Mouse (Mus musculus): Measurements from ENCODE around the gene Tmem132b.
"Not testable (repeated sequence)": the region's sequence is repeated elsewhere in the genome, so short reads cannot be mapped to it uniquely, and the experiment has no call there.

Gene Tmem132b

GRCm38 (mm10) chr5:125531634-125532033 is at the start of gene Tmem132b:
Gene Tmem132b, plus strand, starts transcription at chr5:125531774.
- DNase-seq, result no peak

- no peak for DNase-seq
Observed at GRCm38 (mm10) chr5:125482474-125482873, 49.1 kb upstream of the Tmem132b start.

- DNase-seq, result no peak
Observed at GRCm38 (mm10) chr5:125483712-125484611, 47.6 kb upstream of the Tmem132b start.

GRCm38 (mm10) chr5:125485031-125485778 is 46.4 kb upstream of the Tmem132b start:
- DNase-seq, result no peak

GRCm38 (mm10) chr5:125486088-125486487 is 45.5 kb upstream of the Tmem132b start:
- DNase-seq, result no peak

- DNase-seq, result no peak
Observed at GRCm38 (mm10) chr5:125487375-125488115, 44.0 kb upstream of the Tmem132b start.

GRCm38 (mm10) chr5:125488116-125488455 is 43.5 kb upstream of the Tmem132b start:
- DNase-seq, result no peak

- DNase-seq, result not testable (repeated sequence)
Observed at GRCm38 (mm10) chr5:125488953-125489352, 42.6 kb upstream of the Tmem132b start.

- DNase-seq, result no peak
Observed at GRCm38 (mm10) chr5:125491107-125491506, 40.5 kb upstream of the Tmem132b start.

GRCm38 (mm10) chr5:125492379-125493092 is 39.0 kb upstream of the Tmem132b start:
- DNase-seq, result no peak

GRCm38 (mm10) chr5:125493093-125493423 is 38.5 kb upstream of the Tmem132b start:
- no peak for DNase-seq

GRCm38 (mm10) chr5:125495655-125496054 is 35.9 kb upstream of the Tmem132b start:
- DNase-seq, result no peak

- no peak for DNase-seq
Observed at GRCm38 (mm10) chr5:125497821-125498600, 33.6 kb upstream of the Tmem132b start.

- DNase-seq, result no peak
Observed at GRCm38 (mm10) chr5:125501505-125501904, 30.1 kb upstream of the Tmem132b start.

GRCm38 (mm10) chr5:125502186-125502585 is 29.4 kb upstream of the Tmem132b start:
- no peak for DNase-seq

- DNase-seq, result no peak
Observed at GRCm38 (mm10) chr5:125503628-125504027, 27.9 kb upstream of the Tmem132b start.

- DNase-seq, result no peak
Observed at GRCm38 (mm10) chr5:125504692-125505091, 26.9 kb upstream of the Tmem132b start.

- DNase-seq, result no peak
Observed at GRCm38 (mm10) chr5:125505968-125506367, 25.6 kb upstream of the Tmem132b start.

GRCm38 (mm10) chr5:125507582-125507981 is 24.0 kb upstream of the Tmem132b start:
- DNase-seq, result no peak

- DNase-seq, result no peak
Observed at GRCm38 (mm10) chr5:125508006-125508405, 23.6 kb upstream of the Tmem132b start.

GRCm38 (mm10) chr5:125509541-125509940 is 22.0 kb upstream of the Tmem132b start:
- no peak for DNase-seq

GRCm38 (mm10) chr5:125515006-125515405 is 16.6 kb upstream of the Tmem132b start:
- no peak for DNase-seq
